Mouse (Mus musculus) CH12.LX (cell line): Measurements from ENCODE around the gene Gm20388. TPM values are rescaled to one million over a fixed set of nuclear protein-coding genes. Genes with fewer than 3 reads are reported as not detected.

Source experiments
- DNase-seq: peaks from one replicate; pipeline ENCODE4 v3.0.0-alpha.2; 2013; ENCODE audit errors: extremely low read depth
- H3K27ac ChIP-seq: 2 replicates; pipeline ENCODE4 v1.5.1; 2012; ENCODE audit warnings: low read depth, mild to moderate bottlenecking, control low read depth, moderate library complexity; ENCODE audit not compliant: insufficient read depth
- H3K27me3 ChIP-seq: replicated peaks from 2 replicates; pipeline ENCODE3; 2012; ENCODE audit warnings: inconsistent platforms
- H3K36me3 ChIP-seq, 2 experiments: replicated peaks in 1 of 2; 2 replicates each; pipeline versions ENCODE3 to v1.6.1; 2012; ENCODE audit warnings: inconsistent platforms in 1 of 2, low read length in 1 of 2, mild to moderate bottlenecking in 1 of 2, mixed read lengths in 1 of 2, moderate library complexity in 1 of 2; ENCODE audit not compliant: control insufficient read depth in 1 of 2, insufficient read depth in 1 of 2
- H3K4me1 ChIP-seq, 2 experiments: 2 replicates each; pipeline ENCODE4 v1.6.1; 2012; ENCODE audit warnings: inconsistent platforms in 1 of 2, moderate library complexity in 1 of 2; ENCODE audit not compliant: insufficient read depth in 2 of 2, control insufficient read depth in 1 of 2
- H3K4me2 ChIP-seq: 2 replicates; pipeline ENCODE4 v1.6.1; 2012; ENCODE audit warnings: low read depth, mild to moderate bottlenecking, control low read depth; ENCODE audit not compliant: poor library complexity, insufficient read depth, severe bottlenecking
- H3K4me3 ChIP-seq, 3 experiments: fragments of 150-350 bp in 1 of 3; sonication (generic) in 1 of 3; replicated peaks in 1 of 3; 2 replicates each; pipeline versions ENCODE3 to v1.5.1; 2011 to 2012; ENCODE audit warnings: low read depth in 2 of 3, low read length in 2 of 3, mild to moderate bottlenecking in 2 of 3, moderate library complexity in 2 of 3, control low read depth in 1 of 3, improper control_type of control experiment in 1 of 3, inconsistent platforms in 1 of 3, mixed read lengths in 1 of 3; ENCODE audit not compliant: poor library complexity in 1 of 3
- H3K79me2 ChIP-seq: replicated peaks from 2 replicates; pipeline ENCODE4 v1.6.1; 2012; ENCODE audit warnings: mild to moderate bottlenecking, moderate library complexity; ENCODE audit not compliant: control insufficient read depth, poor library complexity, insufficient read depth, severe bottlenecking; ENCODE audit errors: extremely low read depth
- H3K9ac ChIP-seq: 2 replicates; pipeline ENCODE4 v1.6.1; 2012; ENCODE audit warnings: low read depth, mild to moderate bottlenecking, control low read depth, moderate library complexity; ENCODE audit not compliant: insufficient read depth
- H3K9me3 ChIP-seq: replicated peaks from 2 replicates; pipeline ENCODE3; 2012; ENCODE audit warnings: low read length, inconsistent platforms, mixed read lengths
- CHD2 ChIP-seq: IDR thresholded peaks from 2 replicates; pipeline ENCODE4 v1.6.1; 2011; ENCODE audit warnings: low read length, improper control_type of control experiment
- CTCF ChIP-seq, 2 experiments: IDR thresholded peaks in 1 of 2; conservative IDR thresholded peaks in 1 of 2; 2 replicates each; pipeline ENCODE4 v1.5.1; 2011 to 2012; ENCODE audit warnings: low read depth in 2 of 2, low read length in 2 of 2, improper control_type of control experiment in 1 of 2, inconsistent platforms in 1 of 2, mild to moderate bottlenecking in 1 of 2, moderate library complexity in 1 of 2
- ETS1 ChIP-seq: conservative IDR thresholded peaks from 2 replicates; pipeline ENCODE4 v1.6.1; 2012; ENCODE audit warnings: low read depth, mild to moderate bottlenecking, inconsistent platforms, low read length, improper control_type of control experiment, moderate library complexity
- GABPA ChIP-seq: IDR thresholded peaks from 2 replicates; pipeline ENCODE4 v1.6.1; 2012; ENCODE audit warnings: low read depth, low read length, improper control_type of control experiment, inconsistent platforms; ENCODE audit not compliant: insufficient replicate concordance
- HCFC1 ChIP-seq: IDR thresholded peaks from 2 replicates; pipeline ENCODE4 v1.6.1; 2012; ENCODE audit warnings: low read depth, mild to moderate bottlenecking, inconsistent platforms, low read length, improper control_type of control experiment
- IRF4 ChIP-seq: IDR thresholded peaks from 2 replicates; pipeline ENCODE4 v1.6.1; 2014; ENCODE audit warnings: low read depth, mild to moderate bottlenecking, inconsistent platforms, low read length, improper control_type of control experiment
- JUN ChIP-seq: IDR thresholded peaks from 2 replicates; pipeline ENCODE4 v1.6.1; 2011; ENCODE audit warnings: low read depth, mild to moderate bottlenecking, low read length, improper control_type of control experiment, moderate library complexity; ENCODE audit not compliant: insufficient read depth
- KAT2A ChIP-seq: IDR thresholded peaks from 2 replicates; pipeline ENCODE4 v1.6.1; 2012; ENCODE audit warnings: low read length, improper control_type of control experiment, inconsistent platforms; ENCODE audit not compliant: insufficient replicate concordance
- MAFK ChIP-seq: IDR thresholded peaks from 2 replicates; pipeline ENCODE4 v1.6.1; 2011; ENCODE audit warnings: low read length, improper control_type of control experiment; ENCODE audit not compliant: insufficient replicate concordance
- MEF2A ChIP-seq: IDR thresholded peaks from 2 replicates; pipeline ENCODE4 v1.6.1; 2014; ENCODE audit warnings: low read depth, mild to moderate bottlenecking, inconsistent platforms, low read length, improper control_type of control experiment, borderline replicate concordance
- MXI1 ChIP-seq: IDR thresholded peaks from 2 replicates; pipeline ENCODE4 v1.6.1; 2011; ENCODE audit warnings: mild to moderate bottlenecking, low read depth, low read length, improper control_type of control experiment
- NELFE ChIP-seq: IDR thresholded peaks from 2 replicates; pipeline ENCODE4 v1.6.1; 2011; ENCODE audit warnings: low read depth, low read length, improper control_type of control experiment
- NRF1 ChIP-seq: IDR thresholded peaks from 2 replicates; pipeline ENCODE4 v1.6.1; 2014; ENCODE audit warnings: low read depth, mild to moderate bottlenecking, inconsistent platforms, low read length, improper control_type of control experiment, moderate library complexity
- PAX5 ChIP-seq: IDR thresholded peaks from 2 replicates; pipeline ENCODE4 v1.6.1; 2012; ENCODE audit warnings: low read length, inconsistent platforms, mixed read lengths
- POLR2AphosphoS2 ChIP-seq: IDR thresholded peaks from 2 replicates; pipeline ENCODE4 v1.6.1; 2011; ENCODE audit warnings: low read depth, low read length, improper control_type of control experiment
- RAD21 ChIP-seq: IDR thresholded peaks from 2 replicates; pipeline ENCODE4 v1.6.1; 2011; ENCODE audit warnings: low read depth, mild to moderate bottlenecking, low read length, improper control_type of control experiment, moderate library complexity
- RCOR1 ChIP-seq: conservative IDR thresholded peaks from 2 replicates; pipeline ENCODE4 v1.6.1; 2012; ENCODE audit warnings: low read depth, mild to moderate bottlenecking, inconsistent platforms, low read length, improper control_type of control experiment
- SIN3A ChIP-seq: IDR thresholded peaks from 2 replicates; pipeline ENCODE4 v1.6.1; 2012; ENCODE audit warnings: low read length, improper control_type of control experiment, inconsistent platforms
- SMC3 ChIP-seq: IDR thresholded peaks from 2 replicates; pipeline ENCODE4 v1.6.1; 2011; ENCODE audit warnings: low read depth, low read length, improper control_type of control experiment
- TBP ChIP-seq: conservative IDR thresholded peaks from 2 replicates; pipeline ENCODE4 v1.6.1; 2011; ENCODE audit warnings: low read depth, low read length, improper control_type of control experiment
- TCF12 ChIP-seq: IDR thresholded peaks from 2 replicates; pipeline ENCODE4 v1.6.1; 2014; ENCODE audit warnings: low read depth, mild to moderate bottlenecking, inconsistent platforms, low read length, improper control_type of control experiment
- USF1 ChIP-seq: IDR thresholded peaks from 2 replicates; pipeline ENCODE4 v1.6.1; 2014; ENCODE audit warnings: low read depth, mild to moderate bottlenecking, inconsistent platforms, low read length, improper control_type of control experiment
- ZMIZ1 ChIP-seq: IDR thresholded peaks from 2 replicates; pipeline ENCODE4 v1.6.1; 2012; ENCODE audit warnings: low read depth, mild to moderate bottlenecking, inconsistent platforms, low read length, improper control_type of control experiment
- dilution Hi-C: fragments of 300-500 bp; cut with MboI; formaldehyde crosslinking; loops from 2 replicates; pipeline ENCODE4 v1.14.3; 2020; ENCODE audit warnings: low sequenced_read_pairs; ENCODE audit not compliant: extremely low pct_unique_long_range_greater_than_20kb, extremely low pct_ligation_motif_present
- in situ Hi-C: fragments of 300-500 bp; cut with MboI; formaldehyde crosslinking; loops from 3 replicates; pipeline ENCODE4 v1.14.3; 2019; ENCODE audit warnings: low sequenced_read_pairs, low pct_ligation_motif_present, low pct_unique_long_range_greater_than_20kb, mixed read lengths
- polyA plus RNA-seq: library from polyadenylated mRNA; unstranded; fragments of >175 nt; gene quantifications from 2 replicates; pipeline ENCODE4 v1.2.1, GENCODE M21; 2012; ENCODE audit warnings: low read depth; ENCODE audit not compliant: insufficient read length
- total RNA-seq, 2 experiments: library from RNA; depleted of rRNA; stranded (reverse); fragments of 300-350 nt in 1 of 2; fragments of >200 nt in 1 of 2; gene quantifications; 2 replicates each; pipeline ENCODE4 v1.2.3; 2012 to 2014

The Gm20388 gene
- total and polyA plus RNA-seq, 3 experiments, result 14.8 to 26.3 (median 22.2) TPM

DNA sequence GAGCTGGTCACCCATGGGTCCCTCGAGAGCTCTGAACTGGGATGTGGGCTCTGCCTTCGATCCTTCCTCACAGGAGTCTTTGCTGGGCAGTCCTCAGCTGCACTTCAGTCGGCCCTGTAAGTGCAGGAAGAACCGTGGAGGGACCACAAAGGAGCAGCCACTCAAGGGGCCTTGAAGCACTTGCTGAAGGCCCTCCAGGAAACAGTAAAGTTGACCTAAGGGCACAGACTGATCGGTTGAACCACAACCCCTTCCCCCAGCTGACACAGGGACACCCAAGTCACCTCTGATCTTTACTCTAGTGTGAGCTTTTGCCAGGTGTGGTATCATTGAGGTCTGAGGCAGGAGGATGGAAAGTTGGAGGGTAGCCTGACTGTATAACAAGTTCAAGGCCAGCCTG is 815.4 kb downstream of the Gm20388 start:
- H3K9ac ChIP-seq, result no peak overlapping the region
- H3K4me1 ChIP-seq, result peaks cover 18 to 27% of the 10 kb centered on the region in 2 experiments
- no peaks in the 10 kb centered on the region for H3K36me3 ChIP-seq
- in situ Hi-C loops (no loop called here), dilution Hi-C loops (no loop called here)
- TF ChIP-seq GABPA (no peak), POLR2AphosphoS2 (no peak), TCF12 (no peak), ZMIZ1 (no peak), IRF4 (no peak), CHD2 (no peak), ETS1 (no peak)
- H3K27ac ChIP-seq, result peak overlapping the region; percentile 89
- H3K9me3 ChIP-seq, result peaks cover 24% of the 10 kb centered on the region
- H3K27me3 ChIP-seq, result peaks cover 10% of the 10 kb centered on the region
- no peaks in the 10 kb centered on the region for H3K79me2 ChIP-seq
- peak overlapping the region; percentile 72 for H3K4me2 ChIP-seq
- peak; percentile 28 for DNase-seq
- no peak overlapping the region for H3K4me3 ChIP-seq

DNA sequence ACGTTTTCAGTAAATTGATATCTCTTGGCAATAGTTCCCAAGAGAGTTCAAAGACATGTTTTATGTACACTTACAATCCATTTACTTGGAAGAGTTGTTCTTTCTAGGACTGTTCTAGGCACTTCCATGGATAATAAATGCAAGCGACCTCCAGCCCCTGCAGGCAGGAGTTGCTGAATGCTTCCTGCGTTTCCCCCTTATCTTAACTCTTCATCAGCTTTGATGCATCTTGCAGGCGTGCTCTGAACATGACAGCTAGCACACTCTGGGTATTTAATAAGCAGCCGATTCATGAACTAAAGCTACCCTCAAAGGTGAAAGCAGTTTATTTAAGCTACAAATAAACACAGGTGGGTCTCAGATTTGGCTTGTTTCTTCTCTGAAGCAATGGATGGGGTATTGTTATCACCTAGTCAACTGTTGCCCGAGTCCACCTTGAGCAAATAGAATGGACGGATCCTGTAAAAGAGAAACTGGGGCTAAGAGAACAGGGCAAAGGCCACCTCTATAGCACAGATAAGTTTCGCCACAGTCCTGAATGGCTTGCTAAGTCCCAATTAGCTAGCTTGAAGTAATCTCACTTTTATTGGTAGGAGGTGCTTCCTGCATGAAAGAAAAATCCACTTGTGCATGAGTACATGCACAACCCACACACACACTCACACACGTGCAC is 818.0 kb downstream of the Gm20388 start:
- no peak overlapping the region for H3K4me3 ChIP-seq
- TF ChIP-seq JUN (no peak), HCFC1 (no peak), RCOR1 (no peak), SIN3A (no peak)
- H3K9me3 ChIP-seq, result peaks cover 3% of the 10 kb centered on the region
- no peak overlapping the region for H3K4me2 ChIP-seq
- no peak overlapping the region for H3K27ac ChIP-seq
- no peaks in the 10 kb centered on the region for H3K79me2 ChIP-seq
- in situ Hi-C loops (no loop called here), dilution Hi-C loops (no loop called here)
- H3K9ac ChIP-seq, result no peak overlapping the region
- no peak for DNase-seq
- H3K27me3 ChIP-seq, result peaks cover 16% of the 10 kb centered on the region
- peaks cover 18 to 27% of the 10 kb centered on the region in 2 experiments for H3K4me1 ChIP-seq
- H3K36me3 ChIP-seq, result no peaks in the 10 kb centered on the region

DNA sequence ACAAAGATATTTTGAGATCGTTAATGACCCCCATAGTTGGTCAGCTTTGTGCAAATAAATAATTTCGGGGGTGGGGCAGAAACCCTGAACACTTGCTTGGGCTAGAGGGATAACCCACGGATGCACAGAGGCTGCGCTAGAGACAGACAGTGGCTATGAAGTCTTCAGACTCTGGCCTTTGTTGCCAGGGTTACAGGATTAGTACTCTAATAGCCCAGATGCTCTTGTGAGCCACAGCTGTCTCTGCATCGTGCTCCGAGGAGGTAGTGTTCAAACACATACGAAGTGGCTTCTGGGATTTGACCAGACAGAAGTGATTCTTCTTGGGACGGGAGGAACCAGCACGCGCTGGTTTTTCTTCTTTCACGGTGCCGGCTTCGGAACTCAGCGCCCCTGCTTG is 820.9 kb downstream of the Gm20388 start:
- peaks cover 14% of the 10 kb centered on the region in 2 experiments for H3K4me1 ChIP-seq
- H3K27ac ChIP-seq, result no peak overlapping the region
- no peaks in the 10 kb centered on the region for H3K36me3 ChIP-seq
- no peaks in the 10 kb centered on the region for H3K9me3 ChIP-seq
- in situ Hi-C loops (no loop called here), dilution Hi-C loops (no loop called here)
- no peak for TF ChIP-seq SIN3A
- no peak for TF ChIP-seq MEF2A
- no peak for TF ChIP-seq RCOR1
- no peak for TF ChIP-seq USF1
- TF ChIP-seq HCFC1, result no peak
- no peak for TF ChIP-seq IRF4
- no peak for TF ChIP-seq ETS1
- TF ChIP-seq KAT2A, result no peak
- TF ChIP-seq TBP, result no peak
- no peak for TF ChIP-seq PAX5
- TF ChIP-seq NELFE, result no peak
- no peak for TF ChIP-seq ZMIZ1
- no peak for TF ChIP-seq MXI1
- TF ChIP-seq NRF1, result no peak
- no peak for TF ChIP-seq TCF12
- TF ChIP-seq SMC3, result no peak
- TF ChIP-seq CTCF (conservative IDR thresholded peaks at IDR 0.05 in 1 of 2, IDR thresholded peaks at IDR 0.05 in 1 of 2; ENCODE audit: low read depth in 2 of 2, low read length in 2 of 2), result no peak
- TF ChIP-seq JUN, result no peak
- TF ChIP-seq MAFK, result no peak
- TF ChIP-seq RAD21, result no peak
- no peak overlapping the region for H3K4me3 ChIP-seq
- peaks cover 33% of the 10 kb centered on the region for H3K27me3 ChIP-seq
- DNase-seq, result no peak
- no peak overlapping the region for H3K9ac ChIP-seq
- no peak overlapping the region for H3K4me2 ChIP-seq
- H3K79me2 ChIP-seq, result no peaks in the 10 kb centered on the region
